Mouse (Mus musculus) spleen, postnatal 4 days (tissue): ENCODE results near the gene Nav2.

Experiments
- DNase-seq, 2 experiments: peaks; one replicate each; pipeline ENCODE4 v3.0.0; 2022; ENCODE audit warnings: low spot score in 2 of 2

Nav2 gene

DNA sequence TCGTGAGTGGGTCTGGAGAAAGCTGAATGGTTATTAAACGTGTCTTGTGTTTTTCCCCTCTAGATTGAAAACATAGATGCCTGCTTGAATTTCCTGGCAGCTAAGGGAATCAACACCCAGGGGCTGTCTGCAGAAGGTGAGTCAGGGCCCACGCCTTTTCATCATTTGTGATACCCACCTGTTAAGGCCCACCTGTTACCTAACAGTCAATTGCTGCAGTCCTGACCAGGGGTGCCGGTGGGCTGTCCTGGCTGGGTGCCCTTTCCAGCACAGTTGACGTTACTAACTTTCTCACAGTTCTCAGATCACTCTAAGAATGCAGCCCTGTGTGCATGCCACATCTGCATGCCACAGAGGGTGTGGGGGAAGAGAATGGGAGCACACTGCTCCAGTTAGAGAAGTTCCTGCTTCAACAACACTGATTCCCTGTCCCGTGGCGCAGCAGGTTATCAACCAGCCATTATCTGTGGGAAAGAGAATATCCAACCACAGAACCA, 489.6 kb downstream of the Nav2 start:
- DNase-seq: no peak

DNA sequence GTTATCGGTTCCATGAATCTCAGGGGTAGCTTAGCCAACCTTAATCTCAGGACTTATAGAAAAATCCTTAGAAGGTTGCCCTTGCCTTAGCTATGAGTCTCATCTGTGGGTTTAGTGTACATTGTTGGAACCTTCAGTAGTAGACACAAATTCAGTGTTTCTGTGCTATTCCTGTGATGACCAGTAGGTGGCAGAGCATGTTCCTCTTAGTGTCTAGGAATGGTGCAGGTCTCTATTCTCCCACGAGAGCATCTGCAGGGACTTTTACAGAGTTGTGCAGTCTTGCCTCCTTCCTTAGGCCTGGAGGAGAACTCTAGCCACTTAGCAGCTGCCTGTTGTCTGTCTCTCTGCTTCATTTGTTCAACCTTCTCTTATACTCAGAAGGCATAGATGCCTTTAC, 490.8 kb downstream of the Nav2 start:
- DNase-seq: peak; percentile 41 to 70

DNA sequence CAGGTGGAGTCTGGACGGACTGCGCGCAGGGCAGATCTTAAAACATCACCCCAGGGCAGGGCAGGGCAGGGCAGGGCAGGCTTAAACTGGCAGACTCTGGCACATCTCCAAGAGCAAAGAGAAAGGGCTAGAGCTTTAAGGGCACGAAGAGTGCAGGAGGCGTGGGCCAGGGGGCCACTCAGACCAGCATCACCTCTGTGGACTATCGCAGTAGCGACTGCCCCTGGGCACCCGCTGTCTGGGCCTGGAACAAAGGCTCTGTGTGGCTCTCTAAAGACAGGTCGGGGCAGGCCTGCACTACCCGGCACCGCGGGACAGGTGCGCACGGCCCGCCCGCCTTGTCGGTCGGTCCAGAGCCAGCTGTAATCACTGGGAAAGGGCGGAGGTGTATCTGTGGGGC, 491.9 kb downstream of the Nav2 start:
- DNase-seq: no peak

DNA sequence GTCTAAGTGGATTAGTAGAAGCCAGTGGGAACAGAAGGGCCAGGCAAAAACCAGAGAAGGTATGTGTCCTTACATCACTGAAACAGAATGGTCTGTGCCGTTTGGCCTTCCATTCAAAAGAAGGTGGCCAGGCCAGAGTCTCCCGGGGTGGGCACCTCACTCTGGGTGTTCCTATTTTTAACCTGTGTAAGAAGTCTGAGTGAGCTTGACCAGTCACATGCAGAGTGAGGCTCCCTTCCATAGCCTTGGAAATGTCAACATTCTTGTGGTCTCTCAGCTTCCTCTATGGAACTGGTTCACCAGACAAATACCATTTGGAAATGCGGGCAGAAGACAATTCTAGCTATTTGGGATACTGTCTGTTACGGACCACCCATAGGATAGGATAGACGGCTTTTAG, 494.0 kb downstream of the Nav2 start:
- no peak for DNase-seq

DNA sequence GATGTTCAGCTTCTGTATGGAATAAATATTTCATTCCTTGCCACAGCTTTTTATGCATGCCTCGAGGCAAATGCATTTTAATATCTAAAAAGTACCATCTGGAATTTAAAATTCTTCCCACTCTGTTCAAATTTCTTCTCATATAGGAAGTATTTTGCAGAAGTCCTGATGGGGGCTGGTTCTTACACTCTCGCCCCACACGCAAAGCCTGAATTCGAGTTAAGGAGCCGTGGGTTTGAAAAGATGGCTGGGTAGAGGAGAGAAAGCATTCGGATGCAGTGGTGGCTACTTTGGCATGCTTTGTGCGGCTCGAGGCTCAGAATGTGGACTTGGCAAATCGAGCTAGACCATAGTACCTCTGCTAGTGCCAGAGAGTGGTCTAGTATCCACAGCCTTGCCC, 499.2 kb downstream of the Nav2 start:
- DNase-seq: no peak

DNA sequence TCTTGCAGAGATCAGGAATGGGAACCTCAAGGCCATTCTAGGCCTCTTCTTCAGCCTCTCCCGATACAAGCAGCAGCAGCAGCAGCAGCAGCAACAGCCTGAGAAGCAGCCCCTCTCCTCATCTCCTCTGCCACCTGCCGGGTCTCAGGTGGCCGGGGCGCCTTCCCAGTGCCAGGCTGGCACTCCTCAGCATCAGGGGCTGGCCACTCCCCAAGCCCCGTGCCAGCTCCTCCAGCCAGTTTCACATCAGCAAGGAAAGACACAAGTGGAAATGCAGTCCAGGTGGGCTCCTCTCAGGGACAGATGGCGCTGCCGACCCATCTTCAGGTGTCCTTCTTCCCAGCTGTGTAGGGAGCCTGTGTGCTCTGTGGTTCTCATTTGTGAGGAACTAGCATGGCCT, 500.1 kb downstream of the Nav2 start:
- no peak for DNase-seq

DNA sequence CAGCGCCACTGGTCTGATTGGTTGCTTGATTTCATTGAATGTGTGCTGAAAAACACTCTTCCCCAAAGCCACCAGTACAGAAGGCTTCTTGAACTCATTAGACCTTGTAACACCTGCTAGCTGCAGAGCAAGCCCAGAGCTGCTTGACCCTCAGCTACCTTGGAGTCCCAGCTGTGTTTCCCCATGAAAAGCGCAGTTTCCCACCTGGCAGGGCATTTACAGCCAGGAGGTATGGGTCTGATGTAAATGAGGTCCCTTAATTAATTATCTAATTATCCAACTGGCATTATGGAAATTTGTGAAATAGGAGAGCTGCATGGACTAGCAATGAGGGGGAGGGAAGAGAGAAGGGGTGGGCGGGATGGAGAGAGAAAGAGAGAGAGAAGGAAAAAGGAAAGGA, 500.7 kb downstream of the Nav2 start:
- no peak for DNase-seq

DNA sequence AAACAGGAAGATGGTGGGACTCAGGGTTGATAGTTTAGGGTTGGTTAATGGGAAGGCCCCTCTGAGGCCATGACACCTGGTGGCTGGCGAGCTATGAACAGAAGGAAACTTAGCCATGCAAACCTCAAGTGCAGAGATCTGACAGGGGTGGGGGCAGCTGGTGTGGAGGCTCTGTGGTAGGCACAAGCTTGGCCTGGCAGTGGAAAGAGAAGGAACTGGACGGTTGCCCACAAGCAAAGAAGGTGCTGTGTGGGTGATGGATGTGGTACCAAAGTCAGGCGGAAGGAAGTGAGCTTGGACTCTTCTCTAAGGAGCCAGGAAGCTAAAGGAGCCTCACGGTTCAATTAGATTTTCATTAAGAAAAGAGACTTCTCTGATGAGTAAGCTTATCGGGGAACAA, 501.7 kb downstream of the Nav2 start:
- no peak for DNase-seq

DNA sequence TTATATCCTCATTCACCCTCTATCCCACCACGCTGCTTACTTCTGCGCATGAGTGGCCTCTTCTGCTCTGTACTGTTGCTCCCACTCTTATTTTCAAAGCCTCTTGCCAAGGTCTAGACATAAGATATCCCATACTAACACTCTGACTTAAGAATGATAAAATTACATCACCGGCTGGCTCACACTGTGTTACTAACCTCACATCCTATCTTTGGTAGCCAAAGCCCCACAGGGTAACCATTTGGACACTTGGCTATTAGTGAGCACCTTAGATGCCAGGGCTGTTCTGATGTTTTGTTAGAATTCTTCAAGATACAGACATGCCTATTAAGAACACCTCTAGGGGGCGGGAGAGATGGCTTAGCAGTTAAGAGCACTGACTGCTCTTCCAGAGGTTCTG, 502.4 kb downstream of the Nav2 start:
- no peak for DNase-seq

DNA sequence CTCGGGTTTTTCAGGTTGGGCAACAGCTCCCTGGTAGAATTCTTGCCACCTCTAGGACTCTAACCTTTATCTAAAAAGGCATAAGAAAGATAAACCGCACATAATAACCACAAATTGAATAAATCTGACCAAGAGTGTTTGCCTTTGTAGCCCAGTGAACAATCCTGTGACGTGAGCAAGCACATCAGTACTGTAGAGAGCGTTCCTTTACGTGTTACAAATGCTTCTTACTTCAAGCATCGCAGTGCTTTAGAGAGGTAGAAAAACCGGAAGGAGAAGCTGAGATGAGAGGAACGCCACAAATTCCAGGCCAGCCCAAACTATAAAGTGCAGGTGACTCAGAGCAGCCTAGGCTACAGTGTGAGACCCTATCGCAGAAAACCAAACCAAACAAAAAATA, 503.3 kb downstream of the Nav2 start:
- no peak for DNase-seq

DNA sequence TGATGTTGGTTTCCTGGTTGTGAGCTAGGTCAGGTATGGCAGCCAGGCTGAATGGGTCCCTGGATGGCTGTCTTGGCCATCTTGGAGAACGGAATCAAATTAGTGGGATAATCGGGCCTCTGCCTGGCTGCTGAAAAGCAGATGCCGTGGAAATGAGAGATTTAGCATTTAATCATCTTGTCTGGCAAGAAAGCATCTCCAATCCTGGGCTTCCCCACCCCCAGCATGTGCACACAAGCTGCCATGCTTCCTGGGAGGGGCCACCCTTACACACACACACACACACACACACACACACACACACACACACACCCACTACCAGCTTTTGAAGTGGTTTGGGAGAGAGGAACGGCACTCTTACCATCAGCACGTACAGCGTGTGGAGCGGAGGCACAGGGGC, 506.6 kb downstream of the Nav2 start:
- no peak for DNase-seq

DNA sequence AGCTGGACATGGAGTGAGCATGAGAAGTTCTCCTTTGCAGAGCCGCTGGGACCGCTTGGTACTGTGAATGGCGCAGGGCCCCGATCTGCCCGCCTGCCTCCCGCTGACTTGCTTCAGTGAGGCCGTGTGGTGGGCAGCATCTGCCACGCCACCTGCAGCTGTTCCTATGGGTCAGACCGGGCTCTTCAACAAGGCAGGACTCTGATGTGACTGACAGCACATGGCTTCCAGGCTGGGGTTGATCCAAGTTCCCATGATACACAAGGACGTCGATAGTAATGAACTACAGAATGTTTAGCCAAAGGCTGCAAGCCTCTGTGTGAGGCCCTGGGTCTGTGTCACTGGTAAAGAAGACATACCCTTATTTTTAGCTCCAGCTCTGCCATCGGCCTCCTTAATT, 507.2 kb downstream of the Nav2 start:
- no peak for DNase-seq

DNA sequence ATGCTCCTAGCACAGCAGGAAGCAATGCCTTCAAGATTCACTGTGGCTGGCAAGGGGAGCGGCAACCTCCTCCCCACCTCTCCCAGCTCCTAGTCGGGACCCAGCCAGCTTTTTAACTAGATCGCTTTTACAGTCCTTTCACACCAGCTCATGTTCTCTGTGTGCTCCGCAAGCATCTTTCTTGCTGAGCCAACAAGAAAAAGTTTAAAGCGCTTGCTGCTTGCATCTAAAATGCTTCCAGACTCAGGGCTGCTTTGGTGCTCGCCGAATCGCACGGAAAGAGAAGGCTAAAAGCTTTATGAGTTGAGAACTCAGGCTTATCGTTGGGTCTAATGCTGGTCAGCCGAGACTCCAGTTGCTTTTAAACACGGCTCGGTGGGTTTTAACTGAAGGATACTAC, 510.3 kb downstream of the Nav2 start:
- DNase-seq: no peak

DNA sequence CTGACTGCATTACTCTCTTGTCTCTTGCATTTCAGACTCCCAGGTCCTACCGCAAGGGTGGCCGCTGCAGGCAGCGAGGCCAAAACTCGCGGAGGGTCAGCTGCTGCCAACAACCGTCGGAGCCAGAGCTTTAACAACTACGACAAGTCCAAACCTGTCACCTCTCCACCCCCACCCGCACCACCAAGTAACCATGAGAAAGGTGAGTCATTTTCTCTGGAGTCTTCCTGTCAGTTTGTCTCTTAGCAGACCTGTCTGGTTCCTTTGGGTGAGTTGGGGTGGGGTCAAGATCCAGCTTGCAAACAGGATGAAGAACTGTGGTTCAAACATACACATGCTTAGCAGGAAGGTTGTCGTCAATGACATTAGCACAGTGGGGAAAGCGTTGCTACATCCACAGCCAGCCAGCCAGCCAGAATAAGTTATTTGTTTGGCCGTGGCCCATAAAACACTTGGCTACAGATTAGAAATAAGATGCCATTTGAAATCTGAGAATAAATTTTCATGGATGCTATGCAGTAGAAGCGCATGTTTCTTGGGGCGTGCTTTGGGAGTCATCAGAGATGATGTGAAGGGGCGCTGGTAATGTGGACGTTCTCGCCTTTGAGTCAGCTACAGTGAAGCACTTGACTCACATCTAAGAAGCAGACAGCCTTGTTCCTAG, 511.8 kb downstream of the Nav2 start:
- no peak for DNase-seq

DNA sequence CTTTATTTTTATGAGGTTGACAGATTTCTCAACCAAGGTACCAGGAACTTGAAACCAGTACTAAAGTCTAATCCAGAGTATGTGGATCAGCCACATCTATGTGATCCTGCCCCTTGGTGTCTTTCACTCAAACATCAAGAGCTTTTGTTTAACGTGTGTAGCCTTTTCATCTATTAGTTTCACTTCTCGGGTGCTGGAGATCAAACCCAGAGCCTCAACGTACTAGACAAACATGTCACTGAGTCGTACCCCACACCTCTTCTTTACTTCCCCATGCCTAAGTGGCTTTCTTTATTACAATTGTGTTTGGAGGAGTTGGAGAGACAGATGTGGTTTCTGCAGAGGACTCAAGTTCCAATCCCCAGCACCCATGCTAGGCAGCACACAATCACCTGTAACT, 512.7 kb downstream of the Nav2 start:
- no peak for DNase-seq

DNA sequence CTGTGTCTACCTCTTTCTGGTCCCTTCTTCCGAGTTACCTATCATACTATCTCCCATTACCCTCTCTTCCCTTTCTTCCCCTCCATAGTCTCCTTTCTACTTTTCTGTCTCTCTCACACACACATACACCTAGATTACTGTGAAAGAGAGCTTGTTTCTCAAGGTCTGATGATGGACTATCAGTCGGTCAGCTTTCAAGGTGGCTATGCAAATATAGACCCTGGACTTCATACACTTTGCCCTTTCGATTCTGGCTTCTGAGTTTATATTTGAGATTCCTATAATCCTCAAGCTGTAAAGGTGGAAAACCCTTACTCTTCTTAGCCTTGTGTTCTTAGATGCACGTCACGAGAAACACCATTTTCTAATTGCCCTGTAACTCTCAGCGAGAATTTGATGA, 515.4 kb downstream of the Nav2 start:
- no peak for DNase-seq

DNA sequence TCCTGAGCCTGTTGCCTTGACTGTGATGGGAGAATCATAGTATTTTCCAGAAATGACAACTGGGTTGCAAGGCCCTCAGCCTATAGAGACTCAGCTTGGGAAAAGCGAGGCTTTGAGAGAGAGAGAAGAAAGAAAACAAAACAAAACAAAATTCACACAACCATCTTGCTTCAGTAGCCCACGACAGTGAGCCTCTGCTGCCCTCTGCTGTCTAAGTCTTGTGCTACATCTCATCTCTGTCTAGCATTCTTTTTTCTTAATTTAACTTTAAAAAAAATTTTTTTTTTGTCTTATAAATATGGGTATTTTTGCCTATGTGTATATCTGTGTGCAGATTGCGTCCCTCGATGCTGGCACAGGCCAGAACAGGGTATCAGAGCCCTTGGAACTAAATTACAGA, 517.5 kb downstream of the Nav2 start:
- no peak for DNase-seq

DNA sequence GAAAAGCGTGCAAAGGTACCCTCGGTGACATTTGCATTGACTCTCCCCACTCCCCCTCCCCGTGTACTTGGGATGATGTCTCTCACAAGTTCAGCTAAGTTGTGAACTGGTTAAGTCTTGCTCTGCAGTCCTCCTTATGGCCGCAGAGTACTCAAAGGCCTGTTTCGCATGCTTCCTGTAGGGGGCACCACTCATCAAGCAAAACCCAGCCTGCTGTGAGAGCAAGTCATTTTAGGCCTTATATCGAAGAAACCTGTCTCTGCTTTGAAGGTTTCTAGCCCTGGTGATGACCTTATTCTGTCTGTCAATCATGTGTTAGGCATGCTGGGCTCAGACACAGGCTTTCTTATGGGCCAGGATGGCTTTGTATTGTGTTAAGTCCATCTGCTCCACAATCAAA, 519.3 kb downstream of the Nav2 start:
- no peak for DNase-seq

DNA sequence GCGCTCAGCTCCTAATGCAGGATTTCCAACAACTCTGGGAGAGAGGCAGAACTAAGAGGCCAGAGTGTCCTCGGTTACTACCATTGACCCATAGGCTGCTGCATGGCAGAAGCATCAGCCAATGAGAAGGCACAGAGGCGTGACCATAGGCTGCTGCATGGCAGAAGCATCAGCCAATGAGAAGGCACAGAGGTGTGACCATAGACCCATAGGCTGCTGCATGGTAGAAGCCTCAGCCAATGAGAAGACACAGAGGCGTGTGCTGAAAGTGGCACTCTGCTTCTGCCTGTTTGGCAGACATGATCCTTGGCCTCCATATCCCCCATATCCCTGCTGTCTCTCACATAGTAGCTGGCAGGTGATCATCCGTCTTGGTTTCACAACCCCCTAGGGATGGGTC, 520.4 kb downstream of the Nav2 start:
- no peak for DNase-seq

DNA sequence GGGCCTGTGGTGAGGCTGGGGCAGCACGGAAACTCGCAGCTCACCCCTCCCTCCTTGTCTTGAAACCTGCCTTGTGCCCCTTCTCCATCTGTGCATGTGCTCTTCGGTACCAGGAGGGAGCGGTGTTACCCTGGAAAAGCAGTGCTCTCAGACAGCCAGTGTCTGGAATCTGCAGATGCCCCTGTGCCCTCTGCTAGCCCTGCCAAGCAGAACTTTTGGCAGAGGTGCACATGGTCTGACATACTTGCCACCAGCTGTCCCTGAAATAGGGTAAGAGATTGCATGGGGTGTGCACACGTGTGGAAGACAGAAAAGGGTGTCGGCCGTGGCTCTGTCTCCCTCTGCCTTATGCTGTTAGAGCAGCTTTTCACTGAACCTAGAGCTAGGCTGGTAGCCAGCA, 522.3 kb downstream of the Nav2 start:
- DNase-seq: no peak

DNA sequence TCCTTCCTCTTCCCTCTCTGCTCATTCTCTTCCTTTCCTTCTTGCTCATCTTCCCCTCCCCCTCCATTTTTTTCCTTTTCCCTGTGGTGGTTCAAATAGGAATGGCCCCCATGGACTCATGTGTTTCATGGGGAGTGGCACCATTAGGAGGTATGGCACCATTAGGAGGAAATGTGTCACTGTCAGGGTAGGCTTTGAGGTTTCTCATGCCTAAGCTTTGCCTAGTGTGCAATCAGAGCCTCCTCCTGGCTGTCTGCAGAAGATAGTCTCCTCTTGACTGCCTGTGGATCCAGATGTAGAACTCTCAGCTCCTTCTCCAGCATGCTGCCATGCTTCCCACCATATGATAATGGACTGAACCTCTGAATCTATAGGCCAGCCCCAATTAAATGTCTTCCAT, 525.4 kb downstream of the Nav2 start:
- DNase-seq: no peak

DNA sequence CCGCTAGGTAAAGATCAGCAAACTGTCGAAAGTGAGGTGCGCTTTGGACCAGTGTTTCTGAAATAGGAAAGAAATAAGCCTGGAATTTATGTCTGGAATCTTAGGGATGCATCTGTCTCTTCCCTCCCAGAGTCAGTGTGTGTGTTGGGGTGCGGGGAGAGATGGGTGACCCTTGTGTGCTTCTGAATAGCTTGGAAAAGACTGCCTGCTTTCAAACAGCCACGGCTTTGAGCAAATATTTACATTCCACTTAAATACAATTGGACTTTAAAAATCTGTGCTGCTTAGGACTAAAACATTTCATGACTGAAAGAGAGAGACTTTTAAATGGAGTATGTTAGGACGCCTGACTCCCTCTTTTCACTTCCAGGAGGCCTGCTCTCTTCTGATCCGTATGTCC, 528.0 kb downstream of the Nav2 start:
- no peak for DNase-seq

DNA sequence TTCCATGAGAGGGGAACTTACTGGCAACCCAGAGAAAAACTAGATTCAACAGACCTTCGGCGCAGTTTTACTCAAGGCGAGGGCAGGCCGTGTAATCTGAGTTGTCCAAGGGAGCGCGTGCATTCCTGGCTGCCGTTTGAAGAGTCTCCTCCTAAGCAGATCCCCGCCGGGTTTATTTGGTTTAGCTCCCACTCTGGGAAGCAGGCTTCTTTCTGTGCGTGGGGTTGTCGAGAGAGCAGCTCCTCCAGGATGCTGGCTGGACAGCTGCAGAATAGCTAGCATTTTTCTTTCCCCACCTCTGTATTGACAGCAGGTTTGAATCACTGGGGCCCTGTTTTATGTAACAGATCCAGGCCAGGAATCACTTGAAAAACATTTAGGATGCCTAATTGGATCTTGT, 529.4 kb downstream of the Nav2 start:
- no peak for DNase-seq

DNA sequence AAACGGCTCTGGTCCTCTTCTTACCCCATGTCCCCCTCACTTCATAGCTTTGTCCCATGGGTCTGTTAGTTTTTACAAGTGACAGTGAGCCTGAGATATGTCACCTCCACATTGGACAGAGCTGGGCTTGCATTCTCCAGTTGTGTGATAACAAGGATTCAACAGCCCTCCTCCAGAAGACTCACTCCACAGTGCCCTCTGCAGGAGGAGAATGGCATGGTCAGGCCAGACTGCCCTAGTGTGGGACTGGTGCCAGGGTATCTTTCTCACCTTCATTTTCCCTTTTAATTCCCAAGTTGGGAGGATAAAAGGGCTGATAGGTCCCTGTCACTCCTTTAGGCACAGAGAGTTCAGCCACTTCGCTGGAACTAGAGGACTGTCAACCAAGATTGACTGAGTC, 530.6 kb downstream of the Nav2 start:
- DNase-seq: peak in 1 of 2 experiments; percentile 68
